Mouse (Mus musculus) kidney, postnatal 10 days (tissue): ENCODE measurements around the gene Klra17.
"Not testable (repeated sequence)": the region's sequence is repeated elsewhere in the genome, so short reads cannot be mapped to it uniquely, and the experiment has no call there.

Experiments
- DNase-seq: peaks from one replicate; pipeline ENCODE4 v3.0.0; 2021; ENCODE audit warnings: mixed read lengths

Gene Klra17

GRCm38 (mm10) chr6:129876549-129876948, at the start of gene Klra17:
Gene Klra17 (minus strand): TSS chr6:129876672.
- DNase-seq = no peak

GRCm38 (mm10) chr6:129917476-129917946, 41.0 kb upstream of the Klra17 start, which contains the start of gene Klra5:
Gene Klra5 (minus strand): TSS chr6:129917650.
- not testable (repeated sequence) for DNase-seq

GRCm38 (mm10) chr6:129916996-129917395, 40.5 kb upstream of the Klra17 start:
- DNase-seq = no peak

- no peak for DNase-seq
Observed at GRCm38 (mm10) chr6:129882525-129882924, 6.1 kb upstream of the Klra17 start.

GRCm38 (mm10) chr6:129862349-129862748, 14.1 kb downstream of the Klra17 start, which contains the start of gene Gm17631:
Gene Gm17631 (plus strand): TSS chr6:129862649.
- not testable (repeated sequence) for DNase-seq

- no peak for DNase-seq
Observed at GRCm38 (mm10) chr6:129825559-129825958, 50.9 kb downstream of the Klra17 start.

- DNase-seq = no peak
Observed at GRCm38 (mm10) chr6:129824004-129824403, 52.5 kb downstream of the Klra17 start.

GRCm38 (mm10) chr6:129817731-129818130, 58.7 kb downstream of the Klra17 start:
- DNase-seq = no peak

GRCm38 (mm10) chr6:129784170-129784569, 92.3 kb downstream of the Klra17 start, which contains the start of gene Gm156:
Gene Gm156 (minus strand): TSS chr6:129784270.
- DNase-seq = not testable (repeated sequence)
